Mouse (Mus musculus): ENCODE results near the gene Gm7233. TPM values are rescaled to one million over a fixed set of nuclear protein-coding genes. Genes with fewer than 3 reads are reported as not detected.

Gm7233 gene
- not detected in 2 replicates for polyA plus RNA-seq (2015; fragmentation: Nextera tagmentation; extraction: Ambion mirVana)

GRCm38 (mm10) chr14:43179567-43179966 lies at the start of gene Gm7233:
Gene Gm7233, plus strand, starts transcription at chr14:43179867.

GRCm38 (mm10) chr14:43235204-43235603 lies 55.5 kb downstream of the Gm7233 start, which contains the start of gene Gm8122:
Gene Gm8122, minus strand, starts transcription at chr14:43235304.

Other genes with a start within 250 kb of the Gm7233 start
- not detected in 2 replicates for gene Gm8082, start 186.2 kb upstream of the Gm7233 start, polyA plus RNA-seq (2015; fragmentation: Nextera tagmentation; extraction: Ambion mirVana)
- gene Gm10376, start 164.2 kb upstream of the Gm7233 start, polyA plus RNA-seq (2015; fragmentation: Nextera tagmentation; extraction: Ambion mirVana), result not detected in 2 replicates
- gene Gm8094, start 103.2 kb upstream of the Gm7233 start, polyA plus RNA-seq (2015; fragmentation: Nextera tagmentation; extraction: Ambion mirVana), result not detected in 2 replicates
- not detected in 2 replicates for gene Gm8104, start 79.3 kb upstream of the Gm7233 start, polyA plus RNA-seq (2015; fragmentation: Nextera tagmentation; extraction: Ambion mirVana)
- not detected in 2 replicates for gene Gm8122, start 55.4 kb downstream of the Gm7233 start, polyA plus RNA-seq (2015; fragmentation: Nextera tagmentation; extraction: Ambion mirVana)
- gene Gm8126, start 78.8 kb downstream of the Gm7233 start, polyA plus RNA-seq (2015; fragmentation: Nextera tagmentation; extraction: Ambion mirVana), result not detected in 2 replicates
- not detected in 2 replicates for gene Gm9732, start 95.2 kb downstream of the Gm7233 start, polyA plus RNA-seq (2015; fragmentation: Nextera tagmentation; extraction: Ambion mirVana)
- gene Gm8127, start 114.0 kb downstream of the Gm7233 start, polyA plus RNA-seq (2015; fragmentation: Nextera tagmentation; extraction: Ambion mirVana), result not detected in 2 replicates
- not detected in 2 replicates for gene 1700001F09Rik, start 167.9 kb downstream of the Gm7233 start, polyA plus RNA-seq (2015; fragmentation: Nextera tagmentation; extraction: Ambion mirVana)
- not detected in 2 replicates for gene Gm8138, start 236.5 kb downstream of the Gm7233 start, polyA plus RNA-seq (2015; fragmentation: Nextera tagmentation; extraction: Ambion mirVana)

Data from adrenal gland, postnatal 0 days (tissue).